Mouse (Mus musculus): ENCODE results near the gene Rint1.

Gene Rint1

DNA sequence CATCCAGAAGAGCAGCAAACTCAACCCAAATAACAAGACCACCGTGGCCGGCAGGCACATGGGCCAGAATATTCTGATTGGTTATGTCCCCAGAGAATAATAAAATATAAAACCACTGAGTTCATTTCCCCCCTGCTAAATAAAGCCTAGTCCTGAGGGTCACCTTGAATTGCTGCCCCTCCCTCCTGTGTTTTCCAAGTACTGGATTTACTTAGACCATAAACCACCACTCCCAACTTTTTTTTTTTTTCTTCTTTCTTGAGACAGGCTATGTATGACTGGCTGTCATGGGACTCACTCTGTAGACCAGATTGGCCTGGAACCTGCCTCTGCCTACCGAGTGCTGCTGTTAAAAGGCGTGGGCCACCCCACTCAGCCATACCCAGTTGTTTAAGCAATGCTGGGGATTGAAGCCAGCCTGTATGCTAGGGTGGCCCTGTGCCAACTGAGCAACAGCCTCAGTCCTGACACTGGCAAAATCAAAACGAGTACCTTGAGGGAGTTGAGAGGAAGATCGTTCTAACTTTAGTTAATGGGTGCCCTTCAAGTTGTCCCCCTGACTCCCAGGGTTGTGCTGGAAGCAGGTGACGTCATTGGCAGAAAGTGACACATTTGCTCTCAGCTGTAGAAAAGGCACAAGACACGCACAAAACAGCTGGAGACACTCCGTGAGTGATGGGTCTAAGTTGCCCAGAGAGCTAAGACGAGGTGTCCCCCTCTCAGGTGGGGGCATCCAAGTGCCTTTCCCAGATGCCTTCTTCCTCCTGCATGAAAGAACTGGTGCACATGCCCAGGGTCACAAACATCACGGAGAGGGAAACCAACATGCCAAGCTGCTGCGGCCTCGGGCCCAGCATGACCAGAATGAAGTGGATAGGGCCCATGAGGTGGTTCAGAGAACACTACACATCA, 76.8 kb downstream of the Rint1 start:
- DNase-seq (ENCODE audit: low read depth): no peak

DNA sequence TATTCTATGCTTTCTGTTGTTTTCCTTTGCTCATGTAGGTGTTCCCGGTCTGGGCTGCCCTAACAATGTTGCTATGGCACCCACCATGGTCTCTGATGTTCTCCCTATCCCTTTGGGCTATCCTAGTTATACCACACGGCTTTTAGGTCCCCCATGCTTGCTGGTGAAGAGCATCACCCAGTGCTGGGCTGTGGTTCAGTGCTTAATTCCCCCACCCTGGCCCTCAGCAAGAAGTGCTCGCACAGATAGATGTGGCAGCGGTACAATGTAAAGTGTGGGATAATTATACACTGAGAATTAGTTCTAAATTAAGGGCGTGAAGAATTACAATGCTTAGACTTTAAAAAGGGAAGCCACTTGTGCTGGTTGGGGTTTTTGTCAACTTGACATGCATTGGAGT, 78.4 kb downstream of the Rint1 start:
- DNase-seq (ENCODE audit: low read depth): no peak

Data from c-Kit-positive CD71-positive TER-119-negative erythroid progenitor cells, embryonic 14.5 days (primary cell).